Mouse (Mus musculus) lung, adult 2 months (tissue): ENCODE results near the gene 2210016F16Rik. TPM values are rescaled to one million over a fixed set of nuclear protein-coding genes. Genes with fewer than 3 reads are reported as not detected.

Experiments
- DNase-seq: peaks from one replicate; pipeline ENCODE4 v3.0.0; 2022
- H3K4me1 ChIP-seq: fragments of 200-500 bp; 2 replicates; pipeline ENCODE4 v1.6.1; 2011; ENCODE audit warnings: low read length; ENCODE audit not compliant: control insufficient read depth, insufficient read depth
- H3K4me3 ChIP-seq: fragments of 200-500 bp; replicated peaks from 2 replicates; pipeline ENCODE3; 2011; ENCODE audit warnings: low read depth, mild to moderate bottlenecking, control low read depth, low read length; ENCODE audit errors: extremely low read depth
- CTCF ChIP-seq: fragments of 200-500 bp; IDR thresholded peaks from 2 replicates; pipeline ENCODE4 v1.5.1; 2011; ENCODE audit warnings: mild to moderate bottlenecking, low read length, control low read depth; ENCODE audit not compliant: insufficient read depth
- POLR2A ChIP-seq: fragments of 200-500 bp; IDR thresholded peaks from 2 replicates; pipeline ENCODE4 v1.6.1; 2011; ENCODE audit warnings: low read depth, mild to moderate bottlenecking, control low read depth, low read length, borderline replicate concordance; ENCODE audit errors: extremely low read depth
- WGBS: fragments of 180-500 bp; shearing (Covaris S2); methylation state at CpG from one replicate; pipeline ENCODE4 v1.1.7; 2018; 5-methylcytosine and 5-hydroxymethylcytosine counted together
- polyA plus RNA-seq: library from polyadenylated mRNA; depleted of rRNA; stranded (reverse); fragments of >200 nt; gene quantifications from 2 replicates; pipeline ENCODE4 v1.2.3, GENCODE M21; 2012; rRNA removed

The 2210016F16Rik gene
- polyA plus RNA-seq, 1 experiment = 22.1 TPM

GRCm38 (mm10) chr13:58352996-58353395 lies 32.0 kb downstream of the 2210016F16Rik start:
- TF ChIP-seq CTCF (no peak), POLR2A (no peak)
- DNase-seq = no peak
- Histone ChIP-seq H3K4me1 (no peaks in the 10 kb centered on the region), H3K4me3 (no peak overlapping the region)

- no peak overlapping the region for H3K4me3 ChIP-seq
- WGBS = 52% methylated on average over 4 of the region's 4 CpGs
- no peaks in the 10 kb centered on the region for H3K4me1 ChIP-seq
- DNase-seq = no peak
- TF ChIP-seq CTCF = no peak
- no peak for TF ChIP-seq POLR2A
Observed at GRCm38 (mm10) chr13:58350606-58351005, 34.4 kb downstream of the 2210016F16Rik start.

- 76% methylated on average over 9 of the region's 9 CpGs for WGBS
- H3K4me1 ChIP-seq = no peaks in the 10 kb centered on the region
Observed at GRCm38 (mm10) chr13:58344505-58344904, 40.5 kb downstream of the 2210016F16Rik start.

GRCm38 (mm10) chr13:58337456-58337855 lies 47.6 kb downstream of the 2210016F16Rik start:
- DNase-seq = no peak
- TF ChIP-seq CTCF (no peak), POLR2A (no peak)
- WGBS = 74% methylated on average over 12 of the region's 12 CpGs
- H3K4me3 ChIP-seq = no peak overlapping the region
- H3K4me1 ChIP-seq = no peaks in the 10 kb centered on the region

More at GRCm38 (mm10) chr13:58344505-58344904, 40.5 kb downstream of the 2210016F16Rik start:
- DNase-seq = no peak
- TF ChIP-seq CTCF = no peak
- no peak for TF ChIP-seq POLR2A
- H3K4me3 ChIP-seq = no peak overlapping the region

- TF ChIP-seq CTCF = no peak
- TF ChIP-seq POLR2A = no peak
- 92% methylated on average over 5 of the region's 5 CpGs for WGBS
- no peaks in the 10 kb centered on the region for H3K4me1 ChIP-seq
- DNase-seq = no peak
- no peak overlapping the region for H3K4me3 ChIP-seq
Observed at GRCm38 (mm10) chr13:58334116-58334515, 50.9 kb downstream of the 2210016F16Rik start.

Other genes with a start within 250 kb of the 2210016F16Rik start
- gene Idnk, start 227.6 kb downstream of the 2210016F16Rik start, polyA plus RNA-seq = 17.0 and 24.5 TPM in 2 replicates
- 96.6 and 108 TPM in 2 replicates for gene Ubqln1, start 169.6 kb downstream of the 2210016F16Rik start, polyA plus RNA-seq
- gene Gkap1, start 109.5 kb downstream of the 2210016F16Rik start, polyA plus RNA-seq = 6.0 and 8.6 TPM in 2 replicates
- 0.77 and 0.96 TPM in 2 replicates for gene Kif27, start 26.1 kb downstream of the 2210016F16Rik start, polyA plus RNA-seq
- gene Rmi1, start 17.0 kb upstream of the 2210016F16Rik start, polyA plus RNA-seq = 8.7 and 9.7 TPM in 2 replicates
- 192 and 290 TPM in 2 replicates for gene Hnrnpk, start 18.1 kb upstream of the 2210016F16Rik start, polyA plus RNA-seq
- 0.26 and 2.0 TPM in 2 replicates for gene Slc28a3, start 225.7 kb upstream of the 2210016F16Rik start, polyA plus RNA-seq